Mouse (Mus musculus) G1E-ER4 (cell line): ENCODE results near the gene Rdh5. TPM values are rescaled to one million over a fixed set of nuclear protein-coding genes. Genes with fewer than 3 reads are reported as not detected.

Experiments used
- GATA1 ChIP-seq: IDR thresholded peaks from one replicate; pipeline ENCODE4 v1.8.0; 2012; ENCODE audit warnings: low read length, inconsistent platforms
- polyA plus RNA-seq: library from polyadenylated mRNA; stranded (reverse); fragments of >175 nt; gene quantifications from 2 replicates; pipeline ENCODE4 v1.2.3, GENCODE M21; 2012

Rdh5 gene
- 0.61 and 0.65 TPM in 2 replicates for polyA plus RNA-seq

DNA sequence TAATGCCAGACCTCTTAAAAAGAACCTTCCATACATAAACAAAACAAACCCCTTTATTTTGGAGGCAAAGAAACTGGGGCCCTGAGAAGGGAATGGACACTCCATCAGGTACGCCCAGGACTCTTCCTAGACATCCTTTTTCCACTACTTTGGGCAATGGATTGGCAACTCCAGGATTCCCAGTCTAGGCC lies at the start of gene Rdh5:
Gene Rdh5, minus strand, starts transcription at position 67 of the 191 bp plus-strand sequence.
- no peak for TF ChIP-seq GATA1

DNA sequence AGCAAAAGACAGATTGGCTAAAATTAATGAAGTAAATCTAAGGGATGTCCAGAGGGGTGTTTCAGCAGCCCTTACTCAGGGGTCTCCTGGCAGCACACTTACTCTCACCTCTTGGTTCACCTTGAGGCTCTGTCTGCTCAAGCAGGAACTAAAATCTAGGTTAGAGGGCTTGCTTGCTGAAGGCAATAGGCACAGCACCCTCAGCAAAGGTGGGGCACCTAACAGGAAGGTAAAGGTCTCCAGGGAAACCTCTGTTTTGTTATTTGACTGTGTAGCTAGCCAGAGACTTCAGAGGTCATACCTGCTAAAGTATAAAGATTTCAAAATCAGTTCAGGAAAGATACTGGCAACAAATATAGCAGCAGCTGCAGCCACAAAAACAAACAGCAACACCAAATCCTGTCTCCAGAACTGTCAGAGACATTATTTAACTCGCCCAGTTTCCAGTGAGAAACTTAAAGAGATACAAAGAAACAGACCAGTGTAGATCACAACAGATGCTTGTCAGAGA lies 48.1 kb upstream of the Rdh5 start:
- no peak for TF ChIP-seq GATA1

DNA sequence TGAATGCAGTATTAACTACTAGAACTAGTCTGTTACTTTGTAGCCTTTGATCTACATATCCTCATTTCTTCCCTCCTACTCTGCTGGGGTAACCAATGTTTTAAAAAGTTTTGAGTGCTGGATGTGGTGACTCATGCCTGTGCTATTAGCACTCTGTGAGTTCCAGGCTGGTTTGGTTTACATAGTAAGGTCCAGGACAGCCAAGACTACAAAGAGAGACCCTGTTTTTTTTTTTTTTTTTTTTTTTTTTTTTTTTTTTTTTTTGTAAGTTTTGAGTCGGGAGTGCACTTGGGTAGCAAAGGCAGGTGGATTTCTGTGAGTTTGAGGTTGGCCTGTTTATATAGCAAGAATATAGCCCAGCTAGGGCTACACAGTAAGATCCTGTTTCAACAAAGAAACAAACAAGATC lies 45.7 kb upstream of the Rdh5 start:
- TF ChIP-seq GATA1, result no peak

- TF ChIP-seq GATA1, result no peak
These were observed 43.2 kb upstream of the Rdh5 start for GRCm38 (mm10) chr10:128965871-128966270.

- no peak for TF ChIP-seq GATA1
These were observed 42.3 kb upstream of the Rdh5 start for GRCm38 (mm10) chr10:128964961-128965360.

DNA sequence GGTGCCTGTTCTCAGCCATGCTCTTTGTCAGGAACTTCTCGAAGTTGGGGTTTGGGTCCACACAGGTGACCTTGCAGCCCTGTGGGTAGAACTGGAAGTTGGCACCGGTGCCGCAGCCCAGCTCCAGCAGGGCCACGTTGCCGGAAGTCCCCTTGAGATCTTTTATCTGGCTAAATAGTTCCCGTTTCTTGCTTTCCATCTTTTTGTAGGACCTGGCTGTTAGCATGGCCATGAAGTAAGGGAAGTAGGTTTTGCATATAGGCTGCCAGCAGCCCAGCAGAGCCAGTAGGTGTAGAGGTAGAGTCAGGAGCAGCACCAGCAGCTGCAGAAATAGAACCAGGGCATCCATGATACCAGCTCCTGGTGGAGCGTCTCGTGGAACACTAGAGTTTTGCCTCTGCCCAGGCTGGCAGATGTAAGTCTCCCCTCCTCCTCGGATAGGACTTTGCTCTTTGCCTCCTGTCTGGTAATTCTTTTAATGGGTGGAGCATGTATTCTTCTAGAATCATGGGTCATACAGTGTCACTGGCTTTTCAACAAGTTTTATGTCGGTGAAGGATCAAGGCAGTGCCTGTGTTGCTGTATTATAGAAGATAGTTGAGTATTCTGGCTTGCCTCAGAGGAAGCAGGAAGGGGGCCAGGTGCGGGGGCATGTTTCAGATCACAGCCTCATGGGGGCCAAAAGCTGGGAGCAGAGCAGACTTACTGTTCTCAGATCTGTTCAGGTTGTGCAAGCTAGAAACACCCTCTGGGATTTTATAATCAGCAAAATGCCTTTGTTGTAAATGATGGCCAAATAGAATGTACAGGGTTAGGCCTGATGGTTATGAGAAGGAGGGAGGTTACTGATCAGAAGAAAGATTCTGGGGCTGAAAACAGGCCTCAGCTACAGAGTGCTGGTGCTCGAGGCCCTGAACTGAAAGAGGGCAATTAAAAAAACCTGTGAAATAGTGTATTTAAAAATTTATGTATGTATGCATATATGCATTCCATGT lies 38.2 kb upstream of the Rdh5 start, which contains the start of gene Mettl7b:
Gene Mettl7b, minus strand, starts transcription at position 399 of the 995 bp plus-strand sequence.
- TF ChIP-seq GATA1, result no peak

DNA sequence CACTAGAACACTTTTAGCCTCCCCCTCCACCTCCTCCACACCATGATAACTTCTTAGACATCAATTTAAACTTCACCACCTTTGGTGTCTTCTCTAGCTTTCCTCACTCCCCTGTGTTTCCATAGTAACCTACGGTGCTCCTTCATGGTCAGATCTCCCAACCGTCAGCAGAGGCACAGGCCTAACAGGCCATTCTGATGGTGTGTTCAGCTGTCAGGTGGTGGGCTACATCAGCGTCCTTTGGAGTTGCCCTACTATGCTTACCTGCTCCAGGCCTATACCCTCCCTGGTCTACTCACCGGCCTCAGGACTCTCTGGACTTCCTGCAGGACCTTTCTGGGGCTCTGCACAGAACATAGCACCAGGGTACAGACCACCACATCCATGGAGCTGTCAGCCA lies 37.5 kb upstream of the Rdh5 start:
- TF ChIP-seq GATA1, result no peak

- no peak for TF ChIP-seq GATA1
These were observed 35.7 kb upstream of the Rdh5 start for GRCm38 (mm10) chr10:128958340-128958739.

GRCm38 (mm10) chr10:128950208-128950887 lies 27.7 kb upstream of the Rdh5 start:
- no peak for TF ChIP-seq GATA1

DNA sequence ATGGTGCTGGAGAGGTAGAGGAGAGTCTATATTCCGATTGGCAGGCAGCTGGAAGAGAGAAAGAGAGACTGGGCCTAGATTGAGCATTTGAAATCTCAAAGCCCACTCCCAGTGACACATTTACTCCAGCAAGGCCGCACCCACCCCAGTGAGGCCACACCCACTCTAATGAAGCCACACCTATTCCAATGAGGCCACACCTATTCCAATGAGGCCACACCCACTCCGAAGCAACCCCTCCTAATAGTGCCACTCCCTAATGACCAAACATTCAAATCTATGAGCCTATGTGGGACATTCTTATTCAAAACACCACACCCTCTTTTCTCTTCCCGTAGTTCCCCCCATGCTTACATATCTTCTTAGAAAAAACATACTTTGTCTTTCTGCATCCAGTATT lies 24.8 kb upstream of the Rdh5 start:
- no peak for TF ChIP-seq GATA1

DNA sequence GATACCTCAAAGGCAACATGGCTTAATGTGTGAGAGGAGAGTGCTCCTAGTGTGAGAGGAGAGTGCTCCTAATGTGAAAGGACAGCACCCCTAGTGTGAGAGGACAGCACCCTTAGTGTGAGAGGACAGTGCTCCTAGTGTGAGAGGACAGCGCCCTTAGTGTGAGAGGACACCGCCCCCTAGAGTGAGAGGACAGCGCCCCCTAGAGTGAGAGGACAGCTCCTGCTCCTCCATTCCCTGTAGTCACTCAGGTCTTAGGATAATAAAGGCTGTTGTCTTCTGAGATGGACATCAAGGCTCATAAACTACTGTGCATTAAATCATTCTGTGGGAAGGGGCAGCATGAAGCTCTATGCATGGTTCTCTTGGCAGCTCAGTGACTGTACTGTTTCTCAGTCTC lies 23.0 kb upstream of the Rdh5 start:
- TF ChIP-seq GATA1, result no peak

DNA sequence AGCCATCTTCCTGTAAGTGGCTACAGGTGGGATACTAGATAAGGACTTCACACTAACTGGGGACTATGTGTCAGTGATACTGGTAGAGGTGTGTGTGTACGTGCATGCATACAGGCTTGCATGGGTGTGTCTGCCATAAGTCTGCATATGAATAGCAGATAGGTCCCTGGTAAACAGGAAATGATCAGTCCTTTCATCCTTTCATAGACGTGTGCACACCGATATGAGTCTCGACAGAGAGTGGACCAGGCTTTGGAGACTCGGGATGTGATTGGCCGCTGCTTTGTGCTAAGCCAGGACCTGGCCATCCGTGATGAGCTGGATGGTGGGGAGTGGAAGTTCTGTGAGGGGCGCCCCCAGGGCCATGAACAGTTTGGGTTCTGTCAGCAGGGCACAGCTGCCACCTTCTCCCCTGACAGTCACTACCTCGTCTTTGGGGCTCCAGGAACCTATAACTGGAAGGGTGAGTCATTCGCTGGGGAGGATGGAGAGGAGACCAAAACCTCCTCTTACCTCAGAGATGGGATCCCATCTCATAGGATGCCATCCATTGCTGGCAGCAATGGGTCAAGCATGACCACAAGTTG lies 17.9 kb upstream of the Rdh5 start:
- no peak for TF ChIP-seq GATA1

DNA sequence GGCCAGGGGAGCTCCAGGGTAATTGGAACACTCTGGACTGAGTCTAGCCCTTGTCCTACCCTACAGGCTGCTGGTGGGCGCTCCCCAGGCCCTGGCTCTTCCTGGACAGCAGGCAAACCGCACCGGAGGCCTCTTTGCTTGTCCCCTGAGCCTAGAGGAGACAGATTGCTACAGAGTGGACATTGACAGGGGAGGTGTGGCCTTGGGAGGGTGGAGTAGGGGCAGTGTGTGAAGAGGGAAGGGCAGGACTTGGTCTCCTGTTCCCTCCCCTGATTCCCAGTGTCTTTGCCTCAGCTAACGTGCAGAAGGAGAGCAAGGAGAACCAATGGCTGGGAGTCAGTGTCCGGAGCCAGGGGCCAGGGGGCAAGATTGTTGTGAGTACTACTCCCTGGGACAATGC lies 16.3 kb upstream of the Rdh5 start:
- TF ChIP-seq GATA1, result no peak

- TF ChIP-seq GATA1, result no peak
These were observed 15.8 kb upstream of the Rdh5 start for GRCm38 (mm10) chr10:128938457-128938856.

DNA sequence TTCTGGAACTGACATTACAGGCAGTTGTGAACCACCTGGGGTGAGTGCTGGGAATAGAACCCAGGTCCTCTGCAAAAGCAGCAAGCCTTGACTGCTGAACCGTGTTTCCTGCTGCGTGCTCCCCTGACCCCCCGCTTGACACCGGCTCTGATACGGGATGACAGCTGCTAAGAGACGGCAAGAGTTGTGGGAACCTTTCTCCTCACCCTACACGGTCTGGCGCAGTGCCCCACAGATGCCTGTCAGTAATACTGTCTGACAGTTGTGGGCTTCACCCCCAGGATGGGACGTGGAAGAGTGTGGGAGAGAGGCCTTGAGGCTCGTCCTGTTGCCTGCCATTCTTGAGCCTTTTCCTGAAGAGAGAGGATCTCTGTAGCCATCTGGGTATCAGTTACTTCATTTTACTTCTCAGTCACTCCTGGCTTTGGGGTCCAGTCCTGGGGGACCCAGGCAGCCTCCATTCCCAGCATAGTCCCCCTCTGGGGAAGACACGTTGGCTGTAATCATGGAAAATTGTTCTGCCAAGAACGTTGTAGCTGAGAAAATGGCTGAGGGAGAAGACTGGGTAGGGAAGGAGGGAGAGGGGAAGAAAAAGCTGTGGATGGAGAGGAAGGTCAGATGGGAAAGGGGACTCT lies 15.2 kb upstream of the Rdh5 start:
- TF ChIP-seq GATA1, result no peak
